Mouse (Mus musculus): Measurements from ENCODE around the gene Auts2. TPM values are rescaled to one million over a fixed set of nuclear protein-coding genes. Genes with fewer than 3 reads are reported as not detected.

Gene Auts2
- total RNA-seq, 2 experiments from 2014 or later, result 43.4 to 57.3 TPM

DNA sequence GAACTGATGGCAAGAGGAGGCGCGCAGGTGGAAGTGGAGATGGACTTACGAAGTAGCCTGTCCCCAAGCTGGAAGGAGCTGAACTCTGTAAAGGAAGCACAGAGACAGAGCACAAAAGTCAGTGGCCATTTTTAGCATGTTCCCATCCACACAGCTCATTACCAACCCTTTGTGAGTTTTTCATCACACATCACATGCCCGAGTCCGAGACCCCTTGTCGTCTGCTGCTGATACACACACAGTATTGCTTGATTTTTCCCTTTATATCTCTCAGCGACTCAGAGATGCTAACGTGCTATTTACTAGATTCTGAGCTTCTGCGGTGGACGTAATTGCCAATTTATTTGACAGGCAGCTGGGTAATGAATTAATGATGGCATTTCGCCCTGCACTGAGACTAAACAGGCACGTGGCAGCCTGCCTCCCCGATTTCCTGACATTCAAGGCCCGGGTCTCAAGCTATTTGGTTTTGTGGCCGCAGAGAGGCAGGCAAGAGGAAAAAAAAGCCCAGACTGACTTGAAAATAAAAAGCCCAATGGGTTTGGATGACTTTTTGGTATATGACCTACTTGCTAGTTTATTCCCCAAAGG is 512.1 kb downstream of the Auts2 start:
- no peak for DNase-seq (ENCODE audit: low spot score in 2 of 2)

DNA sequence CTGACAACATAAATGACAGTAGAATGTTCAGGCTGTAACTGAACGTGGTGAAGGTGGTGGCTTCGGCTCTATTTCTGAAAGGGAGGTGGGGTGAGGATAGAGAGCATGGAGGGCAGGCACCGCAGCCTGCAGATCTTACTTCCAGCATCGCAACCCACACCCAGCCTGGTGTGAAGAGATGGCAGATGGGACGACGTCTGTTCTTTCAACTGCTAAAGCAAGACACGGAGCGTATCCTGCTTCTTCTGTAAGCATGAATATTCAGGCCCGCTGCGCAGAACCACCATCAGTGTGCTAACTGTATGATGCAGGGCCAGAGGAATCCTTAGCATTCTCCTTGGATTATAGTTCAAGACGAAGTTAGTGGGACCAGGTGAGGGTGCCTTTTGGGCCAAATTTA is 513.5 kb downstream of the Auts2 start:
- DNase-seq (ENCODE audit: low spot score in 2 of 2), result no peak

DNA sequence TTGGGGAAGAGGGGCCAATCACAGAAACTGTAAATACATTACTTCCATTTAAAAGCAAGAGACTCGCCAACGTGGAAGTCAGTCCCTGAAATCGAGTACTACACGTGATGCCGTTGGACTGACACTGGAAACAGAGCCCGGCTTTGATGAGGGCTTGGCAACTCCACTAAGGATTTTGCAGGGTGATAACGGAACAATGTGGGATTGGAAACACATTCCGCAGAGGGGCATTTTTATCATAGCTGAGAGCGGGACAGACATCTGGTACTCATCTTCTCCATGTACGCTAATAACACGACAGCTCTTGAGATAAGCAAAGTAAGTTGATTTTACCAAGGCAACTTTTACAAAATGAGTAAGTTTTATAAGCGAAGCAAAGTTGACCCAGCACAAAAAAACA is 514.1 kb downstream of the Auts2 start:
- DNase-seq (ENCODE audit: low spot score in 2 of 2), result no peak

DNA sequence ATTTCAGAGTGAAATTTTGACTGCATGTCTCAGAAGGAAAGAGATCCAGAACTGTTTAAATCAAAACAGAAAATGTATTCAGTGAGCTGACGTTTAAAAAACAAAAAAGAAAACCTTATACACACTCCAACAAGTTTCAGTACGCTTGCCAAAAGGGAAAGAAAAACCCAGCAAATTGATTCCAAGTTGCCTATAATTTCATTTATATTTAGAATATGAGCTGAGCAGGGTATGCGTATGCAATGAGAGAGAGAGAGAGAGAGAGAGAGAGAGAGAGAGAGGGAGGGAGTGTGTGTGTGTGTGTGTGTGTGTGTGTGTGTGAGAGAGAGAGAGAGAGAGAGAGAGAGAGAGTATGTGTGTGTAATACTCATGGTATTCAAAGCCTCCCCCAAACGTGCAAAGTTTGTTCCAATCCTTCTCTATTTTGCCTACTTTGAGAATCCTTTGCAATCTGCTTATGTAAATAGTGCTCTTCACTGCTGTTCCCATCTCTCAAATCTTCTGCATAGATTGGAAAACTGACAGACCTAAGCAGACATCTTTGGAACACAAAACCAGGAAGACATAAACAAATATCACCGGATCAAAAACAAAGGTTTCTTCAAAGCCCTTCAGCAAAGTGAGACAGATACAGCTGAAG is 515.2 kb downstream of the Auts2 start:
- no peak for DNase-seq (ENCODE audit: low spot score in 2 of 2)

DNA sequence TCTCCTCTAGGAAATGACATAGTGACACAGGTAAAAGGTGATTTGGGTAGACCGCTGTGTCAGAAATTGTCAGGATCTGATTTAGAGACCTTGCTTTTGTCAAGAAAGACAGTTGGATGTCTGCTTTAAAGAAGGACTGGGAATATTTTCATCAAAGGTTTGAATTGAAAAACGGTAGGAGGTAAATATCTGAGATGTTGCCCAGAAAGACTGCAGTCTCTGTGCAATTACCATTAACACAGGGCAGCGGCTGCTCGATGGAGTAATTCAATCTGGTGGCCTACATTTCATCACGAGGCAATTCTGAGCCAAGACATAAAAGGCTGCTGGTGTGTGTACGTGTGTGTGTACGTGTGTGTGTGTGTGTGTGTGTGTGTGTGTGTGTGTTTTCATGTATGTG is 529.8 kb downstream of the Auts2 start:
- no peak for DNase-seq (ENCODE audit: low spot score in 2 of 2)

DNA sequence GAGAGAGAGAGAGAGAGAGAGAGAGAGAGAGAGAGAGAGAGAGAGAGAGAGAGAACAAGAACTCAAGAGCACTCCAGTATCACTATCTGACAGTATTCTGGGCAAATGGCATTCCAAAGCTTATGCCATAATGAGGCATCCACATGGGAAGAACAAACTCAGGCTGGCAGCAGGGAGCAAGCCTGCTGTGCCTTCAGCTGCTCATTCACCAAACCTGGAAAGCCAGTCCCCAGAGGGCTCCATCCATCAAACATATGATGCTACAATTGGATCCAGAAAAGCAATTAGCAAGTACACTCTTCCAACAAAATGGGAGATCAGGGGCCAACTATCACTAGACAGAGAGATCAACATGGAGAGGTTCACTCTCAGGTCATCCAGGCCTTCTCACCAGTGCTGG is 531.3 kb downstream of the Auts2 start:
- DNase-seq (ENCODE audit: low spot score in 2 of 2), result no peak

DNA sequence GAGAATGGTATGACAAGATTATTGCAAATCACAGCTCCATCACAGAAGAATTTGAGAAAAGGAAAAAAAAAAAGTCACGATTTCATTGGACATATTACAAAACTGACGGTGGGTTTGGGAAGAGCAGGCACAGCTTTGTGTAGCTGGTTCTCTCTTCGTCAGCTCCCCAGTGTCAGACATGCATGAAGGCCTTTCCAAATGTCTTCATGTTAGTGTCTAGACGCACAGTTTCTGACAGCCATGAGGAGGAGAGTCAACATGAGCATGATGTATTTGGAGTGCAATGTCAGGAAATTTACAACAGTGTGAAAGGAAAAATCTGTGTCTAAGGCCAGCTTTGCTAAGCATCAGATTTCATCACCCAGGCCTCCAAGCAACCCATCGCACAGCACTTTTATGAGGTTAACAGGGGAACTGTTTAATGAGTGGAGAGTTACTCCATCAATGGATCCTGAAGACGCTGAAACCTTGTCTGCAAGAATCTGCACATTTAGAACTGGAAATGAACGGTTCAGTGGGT is 534.4 kb downstream of the Auts2 start:
- DNase-seq (ENCODE audit: low spot score in 2 of 2), result no peak

DNA sequence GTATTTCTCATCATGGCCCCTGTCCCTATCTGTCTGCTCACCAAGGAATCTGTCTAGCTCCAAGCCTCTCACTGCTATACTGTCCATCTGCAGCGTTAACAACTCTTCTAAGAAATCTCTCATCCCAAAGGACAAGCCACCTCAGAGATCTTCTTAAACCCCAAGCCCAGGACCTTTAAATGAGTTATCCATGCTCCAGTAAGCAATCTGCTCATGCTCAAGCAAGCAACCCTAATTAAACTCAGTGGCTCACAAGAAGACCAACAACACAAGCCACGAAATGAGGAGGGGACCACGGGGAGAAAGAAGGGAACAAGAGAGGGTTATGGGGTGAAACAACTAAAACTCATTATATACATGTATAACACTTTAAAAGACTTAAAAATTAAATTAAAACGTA is 535.2 kb downstream of the Auts2 start:
- no peak for DNase-seq (ENCODE audit: low spot score in 2 of 2)

DNA sequence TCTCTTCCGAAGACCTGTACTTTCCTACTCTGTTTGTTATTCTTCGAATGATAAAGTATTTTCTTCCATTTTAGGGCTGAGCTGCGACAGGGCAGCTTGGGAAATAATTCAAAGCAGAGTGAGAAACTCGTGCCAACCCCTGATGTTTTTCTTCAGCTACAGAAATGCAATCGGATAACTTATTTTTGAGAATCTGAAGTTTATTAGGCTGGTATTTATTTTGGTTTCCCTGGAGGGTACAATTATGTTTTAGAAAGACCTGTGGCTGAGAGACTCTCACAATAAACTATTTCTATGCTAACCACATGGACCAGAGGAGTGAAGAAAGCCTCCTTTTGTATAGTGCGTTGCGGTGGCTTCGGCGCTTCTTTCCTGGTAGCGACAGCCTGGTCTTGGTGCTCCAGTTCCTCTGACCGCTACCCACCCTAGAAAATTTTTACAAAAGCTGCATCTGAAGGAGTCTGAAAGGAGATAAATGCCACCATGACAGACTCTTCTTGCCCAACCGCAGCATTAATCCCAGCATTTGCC is 550.4 kb downstream of the Auts2 start:
- no peak for DNase-seq (ENCODE audit: low spot score in 2 of 2)

DNA sequence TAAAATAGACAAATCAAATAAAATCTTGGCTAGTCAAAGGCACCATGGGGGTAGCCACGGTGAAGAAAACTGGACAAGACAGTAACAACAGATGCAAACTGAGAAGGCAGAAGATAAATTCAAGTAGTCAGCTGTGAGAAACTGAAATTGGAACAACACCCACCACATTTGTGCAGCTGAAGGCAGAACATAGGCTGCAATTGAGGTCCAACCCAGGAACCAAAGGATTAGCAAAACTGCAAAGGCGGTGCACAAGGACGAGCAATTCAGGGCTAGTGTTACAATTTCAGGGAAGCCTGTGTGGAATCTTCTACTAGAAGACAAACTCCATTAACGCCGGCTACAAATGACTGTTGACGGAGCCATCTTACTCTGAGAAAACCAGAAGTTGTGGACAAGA is 550.9 kb downstream of the Auts2 start:
- DNase-seq (ENCODE audit: low spot score in 2 of 2), result no peak

DNA sequence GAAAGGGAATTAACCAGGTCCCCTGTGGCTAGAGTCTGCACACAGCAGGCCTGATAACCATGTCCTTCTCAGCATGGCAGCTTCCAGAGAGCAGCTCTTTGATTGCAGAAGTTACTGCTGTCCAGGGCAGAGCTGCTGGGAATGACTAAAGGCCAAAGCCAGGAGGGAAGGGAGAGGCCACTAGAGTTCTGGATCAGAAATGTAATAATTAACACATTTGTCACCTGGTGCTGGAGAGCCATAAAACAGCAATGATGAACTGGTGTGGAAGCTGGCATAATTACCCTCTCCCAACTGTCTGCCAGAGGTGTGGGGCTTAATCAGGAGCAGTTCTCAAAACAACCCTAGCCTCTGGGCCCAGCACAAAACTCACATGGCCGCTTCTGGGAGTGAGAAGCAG is 552.6 kb downstream of the Auts2 start:
- no peak for DNase-seq (ENCODE audit: low spot score in 2 of 2)

DNA sequence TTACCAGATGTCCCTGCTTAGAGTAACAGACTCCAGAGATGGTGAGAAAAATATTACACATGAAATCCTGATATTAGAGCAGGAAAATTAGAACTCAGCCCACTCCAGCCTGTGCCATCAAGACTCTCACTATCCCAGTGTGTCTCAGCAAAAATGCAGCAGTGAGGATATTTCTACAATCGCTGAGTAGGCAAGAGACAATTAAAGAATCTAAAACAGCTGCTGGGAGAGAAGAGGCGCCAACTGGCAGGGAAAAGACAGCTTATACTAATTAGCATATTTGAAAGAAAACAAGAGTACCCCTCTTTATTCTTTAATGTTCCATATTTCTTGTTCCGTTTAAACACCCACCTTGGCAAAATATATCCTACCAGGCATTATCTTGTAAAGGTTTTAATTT is 561.7 kb downstream of the Auts2 start:
- no peak for DNase-seq (ENCODE audit: low spot score in 2 of 2)

DNA sequence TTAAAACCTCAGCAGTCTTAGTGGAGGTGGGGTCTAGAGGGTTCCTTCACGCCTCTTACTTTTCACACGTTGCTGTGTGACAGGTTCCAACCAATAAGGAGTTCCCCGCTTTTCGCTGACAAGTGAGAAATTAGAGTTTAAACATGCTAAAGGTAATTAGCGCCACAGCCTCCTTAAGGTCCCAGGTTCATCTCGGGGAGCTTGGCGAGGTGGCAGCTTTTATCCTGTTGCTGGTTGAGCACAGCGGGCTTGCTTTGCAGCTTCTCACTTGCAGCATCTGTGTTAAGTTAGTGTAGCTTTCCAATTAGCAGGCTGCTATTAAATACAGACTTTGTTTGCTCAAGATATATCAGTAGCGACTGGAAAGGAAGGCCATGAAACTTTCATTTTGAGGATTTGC is 564.2 kb downstream of the Auts2 start:
- no peak for DNase-seq (ENCODE audit: low spot score in 2 of 2)

DNA sequence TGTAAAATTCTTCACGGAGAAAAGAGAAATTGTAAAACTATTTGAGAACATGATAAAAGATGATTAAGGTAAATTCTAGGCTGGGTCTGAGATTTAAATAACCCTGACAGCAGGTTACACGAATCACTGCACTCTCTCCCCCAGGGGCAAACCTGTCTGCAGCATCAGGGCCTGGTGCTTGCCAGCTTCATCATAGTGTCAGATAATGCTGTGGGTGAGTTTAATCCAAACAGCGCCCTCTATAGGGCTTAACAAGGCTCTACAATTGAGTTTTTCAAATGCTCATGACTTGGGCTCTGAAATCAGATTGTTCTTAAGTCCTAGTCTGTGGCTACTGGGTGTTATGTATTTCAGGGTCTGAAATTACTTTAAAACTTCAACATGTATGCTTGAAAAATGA is 565.6 kb downstream of the Auts2 start:
- DNase-seq (ENCODE audit: low spot score in 2 of 2), result no peak

DNA sequence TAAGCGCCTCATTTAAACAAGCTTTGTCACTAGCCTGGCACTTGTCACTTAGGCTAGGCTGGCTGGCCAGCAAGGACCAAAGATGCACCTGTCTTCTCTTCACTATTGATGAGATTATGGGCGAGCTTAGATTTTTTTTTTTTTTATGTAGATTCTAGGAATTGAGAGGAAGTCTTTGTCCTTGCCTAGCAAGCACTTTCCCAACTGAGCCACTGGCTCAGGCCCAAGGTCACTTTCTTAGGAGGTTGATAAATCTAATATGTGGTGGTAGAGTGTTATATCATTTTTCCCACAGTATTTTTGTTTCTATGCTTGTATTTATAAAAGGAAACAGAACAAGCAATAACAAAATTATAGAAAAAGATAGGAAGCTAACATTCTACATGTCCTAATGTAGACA is 571.2 kb downstream of the Auts2 start:
- no peak for DNase-seq (ENCODE audit: low spot score in 2 of 2)

DNA sequence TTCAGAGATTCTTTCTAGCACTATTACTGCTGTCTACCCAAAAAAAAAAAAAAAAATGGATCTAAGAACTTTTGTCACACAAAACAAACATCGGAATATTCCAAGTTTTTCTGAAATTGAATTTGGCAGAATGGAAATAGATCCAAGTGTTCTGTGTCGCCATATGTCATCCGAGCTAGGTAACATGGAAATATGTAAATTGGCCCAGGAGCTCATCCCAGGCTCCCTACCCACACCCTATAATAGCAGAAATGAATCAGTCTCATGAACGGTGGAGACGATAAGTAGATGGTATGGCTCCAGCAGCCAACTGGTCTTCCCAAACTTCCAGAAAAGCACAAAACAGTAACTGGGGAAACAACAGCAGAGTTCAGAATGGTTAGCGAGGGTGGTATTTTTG is 577.6 kb downstream of the Auts2 start:
- no peak for DNase-seq (ENCODE audit: low spot score in 2 of 2)

DNA sequence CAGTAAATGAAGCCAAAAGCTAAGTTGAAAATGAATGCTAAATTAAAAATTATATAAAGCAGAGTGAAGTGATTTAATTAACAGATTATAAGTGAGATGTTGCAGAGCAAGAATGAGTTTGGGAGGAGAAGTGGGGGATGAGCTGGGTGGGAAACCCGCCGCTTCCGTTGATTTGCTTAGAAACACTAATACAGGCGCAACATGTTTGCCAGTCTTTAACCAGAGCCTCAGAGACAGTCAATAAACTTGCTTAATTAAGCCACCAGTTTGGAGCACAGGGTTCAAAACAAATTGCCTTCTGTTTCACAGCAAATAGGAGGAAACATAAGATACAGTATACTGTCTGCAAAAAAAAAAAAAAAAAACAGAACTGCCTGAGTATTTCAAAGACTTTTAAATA is 579.6 kb downstream of the Auts2 start:
- DNase-seq (ENCODE audit: low spot score in 2 of 2), result no peak

DNA sequence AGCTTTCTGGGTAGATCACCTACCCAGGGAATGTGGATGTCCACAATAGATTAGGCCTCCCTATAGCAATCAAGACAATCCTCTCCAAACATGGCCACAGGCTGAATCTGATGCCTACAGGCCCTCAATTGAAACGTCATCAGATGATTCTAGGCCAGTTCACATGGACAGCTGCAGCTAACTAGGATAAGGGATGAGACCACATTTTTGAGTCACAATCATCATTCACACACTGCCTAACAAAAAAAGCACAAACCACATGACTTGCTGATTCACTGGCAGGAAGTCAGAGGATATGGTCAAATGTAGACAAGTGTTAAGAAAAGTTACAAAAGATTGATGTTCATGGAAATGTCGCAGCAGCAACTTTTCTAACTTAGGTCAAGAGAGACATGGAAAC is 581.3 kb downstream of the Auts2 start:
- DNase-seq (ENCODE audit: low spot score in 2 of 2), result no peak

DNA sequence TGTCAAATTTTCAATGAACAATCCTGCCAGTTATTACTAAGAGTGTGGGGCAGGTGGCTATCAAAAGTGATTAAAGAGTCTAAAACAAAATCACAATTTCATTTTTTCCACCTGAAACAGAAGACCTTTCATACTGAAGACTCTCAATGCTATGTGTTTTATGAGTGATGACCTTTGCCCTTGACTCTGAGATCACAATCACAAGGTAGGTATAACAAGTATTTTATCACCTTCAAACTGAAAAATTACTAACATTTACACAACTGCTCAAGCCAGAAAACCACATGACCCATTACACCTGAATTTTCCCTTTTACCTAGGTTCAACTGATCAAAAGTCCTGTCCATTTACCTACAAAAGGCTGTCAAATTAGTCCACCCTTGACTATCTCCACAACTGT is 582.7 kb downstream of the Auts2 start:
- no peak for DNase-seq (ENCODE audit: low spot score in 2 of 2)

DNA sequence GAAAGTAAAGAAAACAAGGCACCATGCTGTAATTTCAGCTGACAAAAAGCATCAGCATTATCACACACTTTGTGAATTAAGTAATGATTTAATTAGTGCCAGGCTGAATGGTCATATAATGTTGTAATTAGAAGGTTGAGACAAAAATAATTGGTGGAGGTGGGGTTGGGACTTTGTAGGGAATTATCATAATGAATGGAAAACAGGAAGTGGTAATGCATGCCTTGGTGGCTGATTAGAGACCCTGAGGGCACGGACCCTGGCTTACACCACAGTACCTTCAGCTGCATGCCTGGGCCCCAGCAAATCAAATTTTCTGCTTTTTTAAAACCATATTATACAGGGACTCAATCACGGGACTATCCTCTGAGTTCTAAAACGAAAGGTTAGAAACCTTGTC is 586.1 kb downstream of the Auts2 start:
- DNase-seq (ENCODE audit: low spot score in 2 of 2), result no peak

DNA sequence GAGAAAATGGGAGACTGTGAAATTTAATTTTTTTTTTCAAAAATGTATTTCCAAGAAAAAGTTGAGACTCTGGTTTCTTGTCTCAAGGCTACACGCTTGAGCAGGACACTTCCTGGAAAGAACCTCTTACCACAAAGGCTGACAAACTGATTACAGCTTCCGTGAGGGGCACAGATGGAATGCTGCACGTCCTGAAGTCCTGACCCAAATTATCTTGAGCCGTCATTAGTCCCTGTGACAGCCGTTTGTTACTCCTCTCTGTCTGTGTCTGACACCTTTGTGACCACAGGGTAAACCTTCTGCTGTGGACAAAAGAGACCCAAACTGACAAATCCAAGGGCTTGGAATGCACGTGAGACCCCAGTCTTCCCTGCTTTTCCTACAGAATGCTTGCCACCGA is 587.1 kb downstream of the Auts2 start:
- no peak for DNase-seq (ENCODE audit: low spot score in 2 of 2)

DNA sequence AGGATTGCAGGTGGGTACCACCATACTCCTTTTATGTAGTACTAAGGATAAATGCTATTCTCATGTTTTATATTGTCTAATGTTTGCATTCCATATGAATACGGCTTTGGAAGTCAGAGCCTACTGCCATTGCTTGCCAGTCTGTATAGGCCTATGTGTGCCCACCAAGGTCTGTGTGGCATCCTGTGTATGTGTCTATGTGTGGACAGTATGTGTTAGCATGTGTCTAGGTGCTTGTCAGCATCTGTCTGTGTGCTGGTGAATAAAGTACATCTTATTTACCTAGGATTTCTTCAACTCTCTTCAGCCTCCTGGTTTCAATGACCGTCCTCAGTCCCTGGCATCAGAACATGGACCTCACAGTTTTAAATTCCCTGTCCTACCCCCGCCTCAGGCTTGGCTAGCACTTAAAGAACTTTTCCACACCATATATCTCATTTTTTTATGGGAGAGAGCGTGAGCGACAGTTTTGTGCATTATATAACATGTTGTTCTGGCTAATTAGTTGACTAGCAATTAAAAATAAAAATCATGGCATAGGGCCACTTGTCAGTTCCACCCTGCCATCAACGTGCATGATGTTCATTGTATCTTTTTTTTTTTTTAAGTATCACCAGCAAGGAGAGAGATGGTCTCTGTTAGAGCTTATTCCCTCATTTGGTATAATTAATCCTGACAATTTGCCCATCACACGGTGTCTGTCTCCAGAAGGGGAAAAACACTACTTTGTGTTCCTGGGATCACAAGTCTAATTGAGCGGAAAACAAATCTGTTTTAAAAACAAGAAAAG is 587.7 kb downstream of the Auts2 start:
- no peak for DNase-seq (ENCODE audit: low spot score in 2 of 2)
